Mouse (Mus musculus): ENCODE measurements around the gene Tmem102.
A peak's percentile ranks its signal among the peaks of the same experiment; 100 is the strongest.

Tmem102 gene

GRCm38 (mm10) chr11:69822080-69822479 lies 16.7 kb upstream of the Tmem102 start, which contains the start of gene Spem1:
Spem1 (minus strand) TSS chr11:69822180.
- no peak for DNase-seq (ENCODE audit: low spot score in 2 of 2)

DNA sequence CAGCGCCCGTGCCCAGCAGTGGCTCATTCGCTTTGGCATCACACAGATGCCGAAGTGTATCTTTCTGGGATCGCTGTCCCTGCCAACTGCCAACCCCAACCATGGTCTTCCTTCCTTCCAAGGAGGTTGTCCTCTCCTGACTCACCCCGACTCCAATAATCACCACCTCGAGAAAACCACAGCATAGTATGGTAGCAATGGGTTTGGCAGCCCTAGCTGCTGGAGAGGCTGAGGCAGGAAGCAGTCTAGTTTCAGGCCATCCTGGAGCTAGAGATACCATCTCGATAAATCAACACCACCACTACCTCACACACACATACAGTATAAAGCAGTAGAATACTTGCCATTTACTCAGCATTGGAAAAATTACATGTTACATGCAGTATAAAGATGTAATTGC lies 13.4 kb upstream of the Tmem102 start:
- no peak for DNase-seq (ENCODE audit: low spot score in 2 of 2)

- DNase-seq (ENCODE audit: low spot score in 2 of 2): no peak
Observed at GRCm38 (mm10) chr11:69818365-69818764, 12.9 kb upstream of the Tmem102 start, which contains the start of gene Spem2. Spem2 (minus strand) TSS chr11:69818465.

GRCm38 (mm10) chr11:69816520-69816919 lies 11.1 kb upstream of the Tmem102 start:
- DNase-seq (ENCODE audit: low spot score in 2 of 2): no peak

- no peak for DNase-seq (ENCODE audit: low spot score in 2 of 2)
Observed at GRCm38 (mm10) chr11:69815155-69815554, 9.7 kb upstream of the Tmem102 start, which contains the start of gene Gm39566. Gm39566 (minus strand) TSS chr11:69815298.

DNA sequence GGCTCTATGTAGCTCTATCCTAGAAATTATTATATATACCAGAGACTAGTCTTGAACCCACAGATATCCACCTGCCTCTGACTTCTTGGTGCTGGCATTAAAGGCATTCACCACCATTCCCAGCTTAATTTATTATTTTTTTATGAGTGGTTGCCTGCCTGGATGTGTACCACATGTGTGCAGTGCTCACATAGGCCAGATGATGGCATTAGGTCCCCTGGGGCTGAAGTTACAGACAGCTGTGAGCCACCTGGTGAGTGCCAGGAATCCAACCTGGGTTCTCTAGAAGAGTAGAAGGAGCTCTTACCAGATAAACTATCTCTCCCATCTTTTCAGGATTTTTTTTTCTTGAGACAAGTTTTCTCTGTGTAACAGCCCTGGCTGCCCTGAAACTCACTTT lies 4.9 kb upstream of the Tmem102 start:
- no peak for DNase-seq (ENCODE audit: low spot score in 2 of 2)

GRCm38 (mm10) chr11:69807641-69808040 lies 2.2 kb upstream of the Tmem102 start:
- no peak for DNase-seq (ENCODE audit: low spot score in 2 of 2)

- no peak for DNase-seq (ENCODE audit: low spot score in 2 of 2)
Observed at GRCm38 (mm10) chr11:69806378-69806777, 954 bp upstream of the Tmem102 start.

- no peak for DNase-seq (ENCODE audit: low spot score in 2 of 2)
Observed at GRCm38 (mm10) chr11:69804652-69804940, 828 bp downstream of the Tmem102 start.

GRCm38 (mm10) chr11:69803786-69804651 lies 1.4 kb downstream of the Tmem102 start:
- peak; percentile 71 to 77 for DNase-seq (ENCODE audit: low spot score in 2 of 2)

GRCm38 (mm10) chr11:69803328-69803727 lies 2.1 kb downstream of the Tmem102 start:
- DNase-seq (ENCODE audit: low spot score in 2 of 2): no peak

GRCm38 (mm10) chr11:69802648-69803105 lies 2.7 kb downstream of the Tmem102 start:
- DNase-seq (ENCODE audit: low spot score in 2 of 2): peak; percentile 50 to 65

DNA sequence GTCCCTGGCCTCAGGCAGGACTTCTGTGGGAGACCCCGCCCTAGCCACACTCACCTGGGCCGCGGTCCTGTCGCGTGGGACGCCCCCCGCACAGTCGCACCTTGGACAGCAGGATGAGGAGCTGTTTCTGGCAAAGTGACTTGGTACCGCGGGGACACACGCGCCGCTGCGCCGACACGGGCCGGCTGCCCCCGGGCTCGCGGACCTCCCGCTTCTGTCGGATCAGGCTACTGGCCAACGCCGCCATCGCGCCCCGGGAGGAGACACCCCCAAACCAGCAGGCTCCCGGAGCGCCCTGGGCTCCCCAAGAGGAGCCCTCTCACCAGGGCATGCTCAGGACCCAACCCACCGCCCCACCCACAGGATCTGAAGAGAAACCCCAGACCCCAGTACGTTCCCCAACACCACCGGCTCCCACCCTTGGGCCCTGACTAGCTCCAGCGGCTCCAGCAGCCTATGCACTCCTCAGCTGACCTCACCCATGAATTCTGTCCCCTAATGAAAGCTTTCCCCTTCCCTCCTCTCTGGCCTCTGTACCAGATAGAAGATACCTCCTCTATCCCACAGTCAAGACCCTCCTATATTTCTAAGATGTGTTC lies 3.9 kb downstream of the Tmem102 start, which contains the start of gene Fgf11:
Gene Fgf11 (minus strand): TSS at position 479 of the 599 bp plus-strand sequence.
- no peak for DNase-seq (ENCODE audit: low spot score in 2 of 2)

DNA sequence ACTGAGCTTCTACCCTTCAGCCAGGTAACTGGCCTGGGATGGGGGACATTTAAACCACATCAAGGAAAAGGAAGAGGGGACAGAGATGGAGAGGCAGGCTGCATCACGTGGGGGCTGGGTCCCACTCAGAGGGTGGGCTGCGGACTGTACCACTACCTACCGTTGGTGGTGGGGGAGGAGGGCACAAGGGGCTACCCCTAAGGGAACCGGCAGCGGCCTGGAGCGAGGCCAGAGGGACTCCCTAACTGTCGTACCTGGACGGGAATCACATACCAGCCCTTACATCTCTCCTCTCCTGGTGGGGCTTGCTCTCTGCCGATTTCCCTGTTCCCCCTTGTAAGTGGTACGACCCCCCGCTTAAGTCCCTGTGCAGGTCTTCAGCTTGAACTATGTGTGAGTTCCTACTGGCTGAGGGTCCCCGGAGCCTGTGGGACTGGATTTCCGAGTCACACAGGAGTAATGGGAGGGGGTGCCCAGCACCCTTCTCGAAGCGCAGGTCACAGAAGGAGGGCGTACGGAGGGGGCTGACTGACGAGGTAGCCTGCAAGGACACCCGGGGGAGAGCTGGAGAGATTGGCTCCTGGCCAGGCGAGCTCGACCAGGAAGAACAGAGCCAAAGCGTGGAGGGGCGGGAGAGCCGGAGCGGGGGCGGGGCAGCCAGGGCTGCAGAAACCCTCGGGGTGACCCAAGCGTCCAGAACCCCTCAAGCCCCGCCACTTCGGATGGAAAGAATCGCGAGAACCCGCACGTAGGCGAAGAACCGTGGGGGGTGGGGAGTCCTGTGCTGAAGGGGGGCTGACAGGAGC lies 4.8 kb downstream of the Tmem102 start:
- DNase-seq (ENCODE audit: low spot score in 2 of 2): no peak

DNA sequence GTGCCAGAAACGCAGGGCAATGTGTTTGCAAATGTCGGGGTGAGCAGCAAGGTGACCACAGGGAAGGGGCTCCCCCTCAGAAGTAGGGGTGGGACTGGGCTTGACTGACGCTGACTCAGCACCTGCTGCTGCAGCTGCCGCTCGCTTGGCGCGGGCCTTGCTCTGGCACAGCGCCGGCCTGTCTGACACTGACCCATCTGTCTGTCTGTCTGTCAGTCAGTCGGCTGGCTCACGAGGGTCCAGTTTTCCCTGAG lies 5.4 kb downstream of the Tmem102 start:
- no peak for DNase-seq (ENCODE audit: low spot score in 2 of 2)

- peak; percentile 66 to 73 for DNase-seq (ENCODE audit: low spot score in 2 of 2)
Observed at GRCm38 (mm10) chr11:69799394-69800137, 5.9 kb downstream of the Tmem102 start.

DNA sequence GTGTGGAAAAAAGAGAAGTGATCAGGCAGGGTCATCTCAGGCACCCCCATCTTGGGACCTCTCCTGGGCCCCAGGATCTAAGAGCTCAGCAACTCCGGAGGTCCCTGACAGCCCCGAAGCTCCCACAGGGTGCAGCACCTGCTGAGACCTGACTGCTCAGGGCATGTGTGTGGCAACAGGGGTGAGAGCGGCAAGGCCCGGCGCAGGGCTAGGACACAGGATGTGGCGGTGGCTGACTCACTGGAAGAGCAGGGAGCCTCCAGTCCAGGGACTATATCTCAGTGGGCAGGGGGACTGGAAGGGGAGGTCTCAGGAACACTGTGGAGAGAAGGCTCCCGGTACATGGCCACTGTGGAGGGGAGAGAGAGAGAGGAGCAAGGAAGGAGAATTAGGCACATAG lies 7.5 kb downstream of the Tmem102 start:
- DNase-seq (ENCODE audit: low spot score in 2 of 2): no peak

DNA sequence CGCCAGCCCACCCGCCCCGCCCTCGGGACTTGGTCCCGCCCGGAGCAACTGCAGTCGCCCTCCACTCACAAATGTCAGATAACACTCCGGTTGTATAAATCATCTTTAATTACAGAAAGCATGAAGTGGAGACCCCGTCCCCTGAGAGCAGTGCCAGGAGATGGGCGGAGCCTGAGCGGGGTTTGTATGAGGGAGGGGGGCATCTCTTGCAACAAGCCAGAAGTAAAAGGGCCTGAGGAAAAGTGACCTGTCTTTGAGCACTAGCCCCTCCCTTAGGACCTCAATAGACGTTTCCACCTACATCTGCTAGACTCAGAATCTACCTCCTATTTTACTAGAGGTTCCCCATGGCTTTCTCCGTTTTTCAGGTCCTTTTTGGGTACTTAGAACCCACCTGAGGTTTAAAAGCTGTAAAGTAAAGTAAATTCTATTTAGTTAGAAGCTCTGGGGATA lies 9.4 kb downstream of the Tmem102 start:
- DNase-seq (ENCODE audit: low spot score in 2 of 2): no peak

DNA sequence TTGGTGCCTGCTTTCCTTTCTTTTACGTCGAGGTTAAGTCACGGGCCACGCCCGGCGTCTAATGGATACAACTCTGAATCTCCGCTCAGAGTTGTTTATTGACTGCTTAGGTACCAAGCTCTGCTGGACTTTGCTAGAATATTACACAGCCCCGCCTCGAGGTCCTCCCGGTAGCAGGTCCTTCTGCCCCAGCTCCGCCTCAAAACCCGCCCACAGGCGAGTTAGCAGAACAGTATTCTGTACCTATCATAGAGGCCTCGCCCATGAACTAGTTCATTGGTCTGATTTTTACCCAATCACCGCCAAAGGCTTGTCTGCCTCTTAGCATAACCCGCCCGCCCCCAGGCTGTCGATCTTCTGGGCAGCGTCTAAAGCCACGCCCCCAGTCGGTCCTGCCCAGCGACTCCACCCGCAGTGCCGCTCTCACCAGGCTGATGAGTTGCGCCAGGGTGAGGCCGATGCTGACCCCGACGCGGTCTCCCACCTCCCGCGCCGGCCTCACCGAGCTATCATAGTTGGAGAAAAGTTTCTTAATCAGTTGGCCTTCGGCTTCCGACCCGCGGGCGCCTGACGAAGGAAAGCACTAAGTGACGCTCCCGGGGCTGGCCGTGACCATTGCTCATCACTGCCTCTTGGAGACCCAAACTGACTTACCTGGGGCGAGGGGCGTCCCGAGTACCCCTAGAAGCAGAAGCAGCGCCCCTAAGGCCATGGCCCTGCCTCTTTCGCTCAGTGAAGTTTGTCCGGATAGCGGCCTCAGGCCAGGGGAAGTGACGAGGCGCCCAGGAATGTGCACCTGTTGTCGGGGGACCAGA lies 10.0 kb downstream of the Tmem102 start, which contains the start of gene Chrnb1:
Gene Chrnb1 (minus strand): TSS at position 776 of the 815 bp plus-strand sequence.
- peak; percentile 98 to 99 for DNase-seq (ENCODE audit: low spot score in 2 of 2)

DNA sequence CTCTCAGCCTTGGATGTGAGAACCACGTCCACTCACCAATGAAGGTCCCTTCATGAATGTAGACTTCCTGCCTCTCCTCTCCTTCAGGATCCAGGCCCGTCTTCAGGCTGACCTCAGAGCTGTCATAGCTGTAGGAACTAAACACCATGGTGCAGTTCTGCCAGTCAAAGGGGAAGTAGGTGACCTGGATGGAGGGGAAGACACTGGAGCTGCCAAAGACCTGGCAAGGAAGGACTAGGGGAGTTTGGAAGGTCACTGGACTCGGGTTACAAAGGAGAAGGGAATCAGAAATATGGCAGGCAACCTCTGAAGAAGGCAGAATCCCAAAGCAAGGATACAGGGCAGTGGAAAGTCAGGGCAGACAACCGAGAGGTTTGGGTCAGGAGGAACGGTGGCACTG lies 12.0 kb downstream of the Tmem102 start:
- DNase-seq (ENCODE audit: low spot score in 2 of 2): no peak

GRCm38 (mm10) chr11:69791420-69791819 lies 14.0 kb downstream of the Tmem102 start:
- no peak for DNase-seq (ENCODE audit: low spot score in 2 of 2)

All from spleen, postnatal 36 days (tissue).